Mouse (Mus musculus) inflammation-experienced regulatory T-cells, adult 6 months (primary cell): ENCODE measurements at regions not wholly inside any gene's neighbourhood (a gene's known extent, or its start where the extent isn't known, plus 50 kb on each side); places are given as distances from the start of the nearest gene placed in this dataset.

Experiments used
- ATAC-seq: one replicate; pipeline ENCODE4 v1.8.0; 2017

DNA sequence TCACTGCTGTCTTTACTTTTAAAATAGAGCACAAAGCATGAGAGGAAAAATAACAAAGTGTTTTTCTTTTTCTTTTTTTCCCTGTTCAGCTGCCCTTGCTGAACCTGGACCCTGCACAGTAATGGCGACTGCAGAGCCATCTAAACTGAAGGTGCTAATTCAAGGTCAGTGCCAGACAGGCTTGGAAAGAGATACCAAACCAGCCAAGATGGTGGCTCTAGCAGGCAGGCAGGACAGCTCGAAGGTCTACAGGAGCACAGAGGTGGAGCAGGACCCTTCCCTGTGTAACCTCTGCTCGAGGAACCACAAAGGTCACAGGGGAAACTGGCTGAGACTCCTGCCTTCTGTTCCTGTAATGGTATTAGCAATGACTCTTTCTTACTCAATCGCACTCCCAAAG lies 326.7 kb downstream of the Gm45692 start:
- no peak for ATAC-seq

- no peak for ATAC-seq
Observed at GRCm38 (mm10) chr8:26447886-26448640, 328.7 kb downstream of the Gm45692 start.

GRCm38 (mm10) chr8:26449291-26449690 lies 330.0 kb downstream of the Gm45692 start:
- ATAC-seq, result no peak

DNA sequence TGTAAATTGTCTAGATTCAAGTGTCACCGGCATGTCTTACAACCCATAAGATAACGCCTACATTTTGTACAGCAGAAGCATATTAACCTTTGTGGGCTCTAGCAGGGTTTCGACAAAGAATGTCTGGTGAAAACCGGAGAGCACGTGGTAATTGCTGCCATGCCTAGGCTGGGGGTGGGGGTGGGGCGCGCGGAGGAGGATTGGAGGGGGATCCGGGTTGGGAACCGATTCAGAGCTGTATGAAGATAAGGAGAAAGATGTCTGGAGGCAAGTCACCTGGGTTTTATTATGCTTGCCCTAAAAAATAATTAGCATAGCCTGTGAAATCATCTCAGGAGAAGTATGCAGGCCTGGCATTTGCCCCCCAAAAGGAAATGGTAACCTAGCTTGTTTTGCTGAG lies 331.2 kb downstream of the Gm45692 start:
- no peak for ATAC-seq

GRCm38 (mm10) chr8:26452976-26453573 lies 333.7 kb downstream of the Gm45692 start:
- no peak for ATAC-seq

DNA sequence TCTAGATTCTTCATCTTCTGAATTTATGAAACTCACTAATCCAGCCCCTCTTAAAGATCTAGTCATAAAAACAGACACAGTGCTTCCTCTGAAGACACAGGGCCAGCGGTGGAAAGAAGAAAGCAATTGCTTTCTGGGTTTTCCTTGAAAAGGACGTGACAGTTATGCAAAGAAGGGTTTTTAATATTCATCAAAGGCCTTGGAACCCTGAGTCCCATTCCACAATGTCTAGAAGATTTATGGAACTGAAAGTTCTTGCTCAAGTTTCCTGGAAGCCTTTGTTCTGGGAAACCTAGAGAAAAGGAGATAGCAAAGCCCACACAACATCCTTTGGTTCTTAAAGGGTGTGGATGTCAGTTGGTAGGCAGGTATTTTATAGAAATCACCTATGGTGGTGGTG lies 346.0 kb downstream of the Gm45692 start:
- no peak for ATAC-seq

GRCm38 (mm10) chr8:26468441-26468840 lies 349.1 kb downstream of the Gm45692 start:
- ATAC-seq, result no peak

DNA sequence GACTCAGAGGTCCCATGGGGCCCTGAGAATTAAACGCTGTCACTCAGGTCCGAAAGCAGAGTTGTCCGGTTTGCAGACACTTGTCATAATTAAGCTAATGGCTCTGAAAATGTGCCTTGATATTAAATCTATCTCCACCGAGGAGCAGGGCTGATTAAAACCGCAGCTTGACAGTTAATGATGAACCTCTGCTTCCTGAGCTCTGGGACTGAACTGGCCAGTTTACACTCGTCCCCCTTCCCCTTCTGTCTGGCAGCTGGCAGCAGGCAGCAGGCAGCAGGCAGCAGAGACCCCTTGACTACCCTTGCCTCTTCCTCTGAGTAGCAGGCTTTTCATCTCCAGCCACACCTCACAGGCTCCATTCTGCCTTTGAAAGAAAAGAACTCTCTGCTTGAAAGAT lies 350.4 kb downstream of the Gm45692 start:
- ATAC-seq, result no peak

GRCm38 (mm10) chr8:26471811-26472550 lies 352.6 kb downstream of the Gm45692 start:
- ATAC-seq, result no peak

DNA sequence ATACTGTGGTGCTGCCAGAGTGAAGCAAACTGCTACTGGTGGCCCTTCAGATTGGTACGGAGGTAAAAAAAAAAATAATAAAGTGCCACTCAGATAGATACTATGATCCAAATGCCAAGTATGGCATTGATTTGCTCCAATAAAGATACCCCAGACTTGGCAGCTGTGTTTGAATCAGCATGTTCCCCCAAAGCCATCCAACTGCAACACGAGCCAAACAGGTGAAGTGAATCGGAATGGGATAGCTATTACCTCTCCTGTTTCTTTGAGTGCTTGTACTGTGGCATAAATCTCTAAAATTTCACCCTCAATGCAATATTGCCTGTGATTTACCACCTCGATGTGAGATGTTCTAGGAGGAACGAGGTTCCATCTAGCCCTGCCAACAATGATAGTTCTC lies 365.4 kb downstream of the Gm45692 start:
- no peak for ATAC-seq

DNA sequence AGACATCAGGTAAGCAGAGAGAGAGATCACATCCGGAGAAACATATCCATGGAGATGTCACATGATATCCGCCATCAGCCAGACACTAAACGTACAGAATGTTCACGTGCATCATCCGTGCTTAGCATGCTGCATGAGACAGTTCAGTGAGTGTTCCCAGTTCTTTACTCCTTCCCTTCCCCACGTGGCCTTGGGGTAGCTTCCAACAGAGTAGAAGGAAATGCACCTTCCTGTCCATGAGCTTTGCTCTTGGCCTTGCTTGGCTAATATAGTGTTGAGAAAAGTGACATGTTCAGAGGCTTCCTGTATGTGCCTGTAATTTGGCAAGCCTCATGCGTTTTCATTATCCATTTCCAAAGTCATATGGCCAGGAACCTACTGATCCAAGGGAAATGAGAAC lies 368.5 kb downstream of the Gm45692 start:
- ATAC-seq, result no peak

DNA sequence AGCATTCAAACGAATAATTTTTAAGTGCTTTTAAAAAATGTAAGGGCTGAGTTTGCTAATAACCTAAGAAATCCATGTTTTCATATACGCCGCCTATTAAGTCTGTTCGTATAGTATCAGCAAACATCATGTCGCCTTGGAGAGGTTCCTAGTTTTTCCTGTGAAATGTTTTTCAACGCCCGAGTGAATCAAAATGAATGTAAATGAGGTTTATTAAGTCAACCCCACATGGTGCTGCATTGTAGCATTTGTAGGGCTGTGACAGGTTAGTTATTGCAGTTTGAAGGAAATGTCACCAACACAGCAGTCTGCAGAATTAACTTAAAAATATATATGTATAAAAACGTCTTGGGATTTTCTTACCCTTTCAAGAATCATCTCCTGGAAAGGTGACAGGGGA lies 369.3 kb downstream of the Gm45692 start:
- ATAC-seq, result no peak

GRCm38 (mm10) chr8:26501196-26501813 lies 382.0 kb downstream of the Gm45692 start:
- no peak for ATAC-seq

- no peak for ATAC-seq
Observed at GRCm38 (mm10) chr8:26501814-26502572, 382.7 kb downstream of the Gm45692 start.

DNA sequence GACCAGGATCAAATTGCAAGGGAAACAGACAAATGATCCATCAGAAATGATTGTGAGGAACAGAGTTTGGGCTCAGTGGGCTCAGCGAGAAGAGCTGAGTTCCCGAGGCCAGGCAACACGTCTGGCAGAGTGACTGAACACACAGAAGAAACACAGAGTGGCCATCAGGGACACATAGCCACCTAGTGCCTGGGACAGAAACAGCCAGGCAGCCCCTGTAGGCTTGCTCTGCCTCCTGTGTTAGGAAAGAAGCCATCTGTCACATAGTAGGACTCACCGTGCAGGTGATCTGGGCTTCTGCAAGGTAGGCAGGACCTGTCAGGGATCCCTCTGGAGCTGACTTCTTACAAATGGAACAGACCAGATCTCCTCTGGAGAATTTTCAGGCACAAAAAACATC lies 383.4 kb downstream of the Gm45692 start:
- no peak for ATAC-seq

DNA sequence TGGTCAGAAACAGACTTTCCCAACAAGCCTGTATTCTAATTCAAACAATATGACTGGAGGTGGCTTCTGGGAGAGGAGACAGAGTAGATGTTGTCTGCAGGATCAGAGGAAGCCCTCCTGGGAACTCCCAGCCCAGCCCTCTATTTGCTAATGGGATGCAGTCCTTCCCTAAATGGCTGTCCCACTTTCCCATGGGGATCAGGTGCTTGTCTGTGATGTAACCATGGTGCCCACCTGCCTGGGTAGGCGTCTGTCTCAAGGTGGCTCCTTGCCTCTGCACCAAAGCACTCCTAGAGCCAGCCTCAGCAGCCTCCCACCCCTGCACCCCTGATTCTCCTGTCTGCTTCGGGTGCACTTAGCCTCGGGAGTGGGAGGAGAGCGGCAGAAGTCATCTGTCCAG lies 384.6 kb downstream of the Gm45692 start:
- no peak for ATAC-seq

- ATAC-seq, result no peak
Observed at GRCm38 (mm10) chr8:26504319-26505035, 385.1 kb downstream of the Gm45692 start.

DNA sequence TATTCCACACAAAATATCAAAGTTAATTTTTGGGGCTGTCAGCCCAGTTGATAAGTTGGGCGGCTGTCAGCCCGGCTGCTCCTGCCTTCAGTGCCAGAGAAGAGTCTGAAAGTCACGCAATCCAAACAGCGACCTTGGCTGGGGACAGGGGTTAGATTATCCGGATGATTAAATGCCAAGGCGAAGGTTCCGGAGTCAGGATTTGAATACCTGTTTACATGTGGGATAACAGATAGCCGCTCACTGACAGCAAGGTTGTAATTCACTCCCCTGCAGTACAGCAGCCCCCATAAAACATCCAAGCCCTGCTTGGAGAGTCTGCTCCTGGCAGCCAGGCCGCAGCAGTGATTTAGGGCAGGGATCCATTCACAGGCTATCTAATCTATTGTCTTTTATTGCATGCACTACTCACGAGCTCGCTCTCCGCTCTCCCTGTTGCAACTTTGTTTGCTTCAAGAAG lies 388.3 kb downstream of the Gm45692 start:
- ATAC-seq, result no peak

DNA sequence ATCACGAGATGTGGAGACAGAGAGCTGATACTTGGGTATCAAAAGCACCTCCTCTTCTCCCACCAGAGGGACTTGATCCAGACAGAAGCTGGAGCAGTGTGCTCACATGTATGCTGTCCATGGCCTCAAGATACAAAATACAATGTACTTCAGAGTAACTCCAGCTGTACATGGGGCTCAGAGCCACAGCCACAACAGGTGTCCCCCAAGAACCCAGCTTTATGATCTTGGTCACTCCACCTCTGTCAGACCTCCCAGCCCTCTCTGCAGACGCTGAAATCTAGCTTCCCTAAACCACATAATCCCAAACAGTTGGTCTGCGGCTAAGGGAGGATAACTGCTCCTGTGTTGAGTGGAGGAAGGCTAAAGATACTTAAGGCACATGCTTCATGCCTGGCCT lies 389.9 kb downstream of the Gm45692 start:
- ATAC-seq, result no peak

GRCm38 (mm10) chr8:26513001-26513400 lies 393.7 kb downstream of the Gm45692 start:
- no peak for ATAC-seq

GRCm38 (mm10) chr8:26524237-26524636 lies 404.9 kb downstream of the Gm45692 start:
- no peak for ATAC-seq
